Mouse (Mus musculus): Measurements from ENCODE around the gene Acot6.

Acot6 gene

GRCm38 (mm10) chr12:84152352-84153190, 52.1 kb downstream of the Acot6 start:
- no peak for DNase-seq (ENCODE audit: low read depth, low spot score)

DNA sequence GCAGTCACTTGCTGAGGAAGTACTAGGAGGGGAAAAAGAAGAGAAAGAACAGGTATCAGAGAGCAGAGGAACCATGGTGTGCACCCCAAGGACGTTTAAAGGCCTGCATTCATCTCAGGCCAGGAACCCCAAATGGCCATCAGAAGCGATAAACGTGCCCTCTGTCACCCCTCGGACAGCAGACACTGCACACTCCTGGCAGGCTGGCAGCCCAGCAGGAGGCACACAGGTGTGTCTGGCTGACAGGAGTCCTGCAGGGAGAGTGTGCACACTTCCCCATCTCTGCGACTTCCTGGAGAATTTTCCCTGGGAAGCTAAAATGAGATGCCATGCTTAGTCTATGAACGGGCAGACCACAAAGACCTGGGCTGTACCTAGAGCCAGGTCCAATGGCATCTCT, 53.0 kb downstream of the Acot6 start:
- DNase-seq (ENCODE audit: low read depth, low spot score): no peak

- no peak for DNase-seq (ENCODE audit: low read depth, low spot score)
Observed at GRCm38 (mm10) chr12:84154786-84155522, 54.5 kb downstream of the Acot6 start.

- DNase-seq (ENCODE audit: low read depth, low spot score): no peak
Observed at GRCm38 (mm10) chr12:84155523-84155871, 55.0 kb downstream of the Acot6 start.

GRCm38 (mm10) chr12:84156210-84156609, 55.8 kb downstream of the Acot6 start:
- DNase-seq (ENCODE audit: low read depth, low spot score): no peak

DNA sequence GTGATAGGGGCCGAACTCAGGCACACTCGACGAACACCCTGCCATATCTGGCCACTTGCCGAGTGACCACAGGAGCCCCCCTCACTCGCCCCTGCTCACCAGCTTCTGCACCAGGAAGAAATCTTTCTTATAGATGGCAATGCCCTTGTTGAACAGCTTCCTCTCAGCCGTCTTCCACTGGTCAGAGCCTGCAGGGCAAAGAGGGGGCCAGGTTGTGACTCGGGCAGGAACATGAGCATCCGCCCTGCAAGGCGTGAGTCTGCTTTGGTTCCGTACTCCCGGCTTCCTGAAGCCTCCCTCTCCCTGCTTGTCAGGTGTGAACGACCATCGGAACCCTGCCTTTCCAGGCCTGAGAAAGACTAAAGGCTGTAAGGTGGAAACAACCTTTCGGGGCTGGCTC, 57.7 kb downstream of the Acot6 start:
- no peak for DNase-seq (ENCODE audit: low read depth, low spot score)

- DNase-seq (ENCODE audit: low read depth, low spot score): no peak
Observed at GRCm38 (mm10) chr12:84160491-84160890, 60.0 kb downstream of the Acot6 start.
